Comparison of ENCODE assay signal across 8 mouse cellular contexts in genomic region chrX:68645154-68645919, GRCm38 (mm10). TPM values are rescaled to one million over a fixed set of nuclear protein-coding genes. Genes with fewer than 3 reads are reported as not detected.
DNase-seq lines count a peak whose midpoint lies in the region; TF ChIP-seq lines count a peak whose summit lies in the region.

No protein-coding gene starts in this region.

- H3K27ac ChIP-seq in gastrocnemius, adult 2 months = no peak overlapping the region
- peak overlapping the region; percentile 43; the same call in 1 of the 2 replicates for H3K27ac ChIP-seq in layer of hippocampus, adult 2 months

- DNase-seq in gastrocnemius, adult 2 months = peak; percentile 31
- DNase-seq in gastrocnemius, adult 8-10 months (ENCODE audit: low spot score in 2 of 2) = no peak
- DNase-seq in retina, postnatal 1 day = peak; percentile 0
- no peak for DNase-seq in retina, embryonic 14.5 days (ENCODE audit: low spot score)
- DNase-seq in layer of hippocampus, adult 2 months (ENCODE audit: low spot score in 2 of 2) = peak in 1 of 2 experiments; percentile 13
- DNase-seq in right cerebral cortex, postnatal 25 days = peak; percentile 31
- no peak for DNase-seq in thymus, postnatal 25 days
- DNase-seq in lung, postnatal 4 days = no peak

- intact Hi-C loops in gastrocnemius, adult 2 months (cut with DNase I) = no loop called here

- no peak overlapping the region for H3K4me3 ChIP-seq in gastrocnemius, adult 2 months
- H3K4me3 ChIP-seq in layer of hippocampus, adult 2 months = no peak overlapping the region

- TF ChIP-seq CTCF in gastrocnemius, adult 2 months (IDR thresholded peaks at IDR 0.05) = no peak
- TF ChIP-seq CTCF in layer of hippocampus, adult 2 months (conservative IDR thresholded peaks at IDR 0.05) = no peak

RNA-seq across cellular contexts. Expression of gene Fmr1, which starts 33.0 kb away (rescaled TPM):
- total RNA-seq in gastrocnemius, adult 2 months (2021) = 1 to 10 TPM; 6.4 to 7.3 TPM
- 1 to 10 TPM; 3.9 to 9.2 (median 5.9) TPM for total RNA-seq in gastrocnemius, adult 8-10 months (2022)
- 10 to 100 TPM; 60.2 to 61.7 TPM for total RNA-seq in layer of hippocampus, adult 2 months (2021)

Comparison
In these comparisons a context has a peak if more than half of its experiments do, and no peak if none do; other contexts are left out.
1. DNase-seq: peak in gastrocnemius, adult 2 months (single experiment), retina, postnatal 1 day (single experiment) and right cerebral cortex, postnatal 25 days (single experiment); none in gastrocnemius, adult 8-10 months (0 of 2), retina, embryonic 14.5 days (single experiment), thymus, postnatal 25 days (single experiment) and lung, postnatal 4 days (0 of 2).
2. RNA of gene Fmr1, which starts 33.0 kb away (total RNA-seq): 60.2 to 61.7 TPM in layer of hippocampus, adult 2 months; 6.4 to 7.3 TPM in gastrocnemius, adult 2 months and 3.9 to 9.2 TPM in gastrocnemius, adult 8-10 months; every median in the first group is over 4 times any median in the second.